Mouse (Mus musculus): ENCODE data around the gene Galnt16.

GRCm38 (mm10) chr12:80525513-80525912 is 7.4 kb downstream of the Galnt16 start:
- TF ChIP-seq CTCF (IDR thresholded peaks at IDR 0.05; ENCODE audit: borderline replicate concordance, insufficient read depth, low read depth, low read length), result no peak
- TF ChIP-seq POLR2A (IDR thresholded peaks at IDR 0.05; ENCODE audit: borderline replicate concordance, insufficient read depth, low read length), result no peak
